Mouse (Mus musculus): ENCODE measurements around the gene Mrps6. TPM values are rescaled to one million over a fixed set of nuclear protein-coding genes. Genes with fewer than 3 reads are reported as not detected.

Gene Mrps6
- 10.3 and 18.3 TPM in 2 replicates for polyA plus RNA-seq (2012; ENCODE audit: low replicate concordance)

GRCm38 (mm10) chr16:92057852-92058643, at the start of gene Mrps6, which contains the start of the genes Gm49711 and Slc5a3:
Mrps6 (plus strand) TSS chr16:92058270.
Gm49711 (plus strand) TSS chr16:92058316.
Slc5a3 (plus strand) TSS chr16:92058322.

Other genes starting within 250 kb of the Mrps6 start
- not detected in 2 replicates for gene Gm49711, start within 50 bp of the Mrps6 start, polyA plus RNA-seq (2012; ENCODE audit: low replicate concordance)
- gene Slc5a3, start 52 bp downstream of the Mrps6 start, polyA plus RNA-seq (2012; ENCODE audit: low replicate concordance) = 0.13 TPM in 1 of 2 replicates, not detected in the other
- gene Kcne2, start 234.1 kb downstream of the Mrps6 start, polyA plus RNA-seq (2012; ENCODE audit: low replicate concordance) = not detected in 2 replicates
- 2.1 and 3.3 TPM in 2 replicates for gene Smim11, start 243.0 kb downstream of the Mrps6 start, polyA plus RNA-seq (2012; ENCODE audit: low replicate concordance)

Measured in leukemia stem cell, adult 10-12 weeks (primary cell).